Mouse (Mus musculus) cerebellum, adult 2 months (tissue): Measurements from ENCODE around the gene Ndufb10.

Source experiments
- CTCF ChIP-seq: fragments of 200-500 bp; IDR thresholded peaks from 2 replicates; pipeline ENCODE4 v1.5.1; 2011; ENCODE audit warnings: low read depth, mild to moderate bottlenecking, control low read depth, low read length, moderate library complexity, borderline replicate concordance; ENCODE audit not compliant: insufficient read depth
- POLR2A ChIP-seq: fragments of 200-500 bp; IDR thresholded peaks from 2 replicates; pipeline ENCODE4 v1.6.1; 2011; ENCODE audit warnings: low read length, control low read depth, borderline replicate concordance; ENCODE audit not compliant: insufficient read depth

DNA sequence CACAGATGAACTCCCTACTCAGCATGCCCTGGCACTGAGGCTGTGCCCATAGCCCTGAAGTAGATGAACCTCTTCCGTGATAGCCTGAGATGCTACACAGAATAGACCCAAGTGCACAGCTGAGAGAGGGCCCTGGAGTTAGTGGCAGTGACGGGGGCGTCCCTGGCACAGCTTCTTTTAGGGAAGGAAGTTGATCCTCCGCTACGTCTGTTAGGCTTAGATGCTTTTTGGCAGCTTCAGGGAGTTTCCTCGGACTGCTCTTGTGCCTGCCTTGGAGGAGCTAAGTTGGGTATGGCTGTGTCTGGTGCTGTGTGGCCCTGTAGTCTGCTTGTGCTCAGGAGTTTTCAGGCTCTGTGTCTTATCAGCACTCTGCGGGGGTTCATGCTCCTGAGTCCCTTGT lies 50.0 kb downstream of the Ndufb10 start:
- TF ChIP-seq CTCF = no peak
- no peak for TF ChIP-seq POLR2A
